11 mouse cellular contexts compared by ENCODE assay signal in genomic region chr7:49199366-49199765, GRCm38 (mm10).
DNase-seq lines count a peak whose midpoint lies in the region; ATAC-seq lines count a peak whose summit lies in the region.
"Had no signal": no experiment of that assay in that cellular context is flagged by ENCODE, and none has a peak within 500 bp of the region (broad histone marks: within the 10 kb centered on the region; RNA-seq: fewer than 3 reads in every experiment).

No protein-coding gene starts in this region.

- no peak overlapping the region for H3K9ac ChIP-seq in hindbrain, embryonic 12.5 days
- H3K9ac ChIP-seq: liver, embryonic 14.5 days had no signal

- H3K27me3 ChIP-seq in hindbrain, embryonic 12.5 days: no peaks in the 10 kb centered on the region

- no peaks in the 10 kb centered on the region for H3K36me3 ChIP-seq in hindbrain, embryonic 12.5 days

- H3K4me1 ChIP-seq in hindbrain, embryonic 12.5 days: peaks cover 11% of the 10 kb centered on the region

- no peak overlapping the region for H3K4me2 ChIP-seq in hindbrain, embryonic 12.5 days (replicated peaks)

- WGBS in hindbrain, embryonic 12.5 days: 37% methylated on average over 6 of the region's 6 CpGs

- peak; percentile 63 to 68 for DNase-seq in cerebellum, postnatal 25 days
- no peak for DNase-seq in cerebellum, adult 9-10 months
- peak; percentile 76 to 84 for DNase-seq in left cerebral cortex, postnatal 14 days (ENCODE audit: low spot score in 2 of 2)
- peak; percentile 84 to 92 for DNase-seq in right cerebral cortex, postnatal 10 days (ENCODE audit: low spot score in 2 of 2)
- DNase-seq in lung, postnatal 14 days: no peak
- DNase-seq in ovary, adult 18-20 months (ENCODE audit: low spot score): no peak
- no peak for DNase-seq in ovary, postnatal 36 days (ENCODE audit: low spot score)
- DNase-seq: embryo, embryonic 11 days; kidney, postnatal 25 days had no signal

- H3K27ac ChIP-seq in hindbrain, embryonic 12.5 days: no peak overlapping the region
- H3K27ac ChIP-seq: liver, embryonic 14.5 days had no signal

- peak; percentile 62 for ATAC-seq in hindbrain, embryonic 12.5 days (ENCODE audit: low FRiP score)

- intact Hi-C loops in left cerebral cortex, postnatal 14 days (cut with DNase I): no loop called here

- no peaks in the 10 kb centered on the region for H3K9me3 ChIP-seq in hindbrain, embryonic 12.5 days (replicated peaks)

- no peak overlapping the region for H3K4me3 ChIP-seq in hindbrain, embryonic 12.5 days

Comparison
In these comparisons a context has a peak if more than half of its experiments do, and no peak if none do; other contexts are left out.
1. DNase-seq: peak in cerebellum, postnatal 25 days (2 of 2), left cerebral cortex, postnatal 14 days (2 of 2) and right cerebral cortex, postnatal 10 days (2 of 2); none in cerebellum, adult 9-10 months (single experiment), lung, postnatal 14 days (single experiment), ovary, adult 18-20 months (single experiment) and ovary, postnatal 36 days (single experiment).